Mouse (Mus musculus) cerebellum, adult 2 months (tissue): ENCODE data around the gene Scd3. TPM values are rescaled to one million over a fixed set of nuclear protein-coding genes. Genes with fewer than 3 reads are reported as not detected.

Experiments
- DNase-seq, 2 experiments: peaks; one replicate each; pipeline ENCODE4 v3.0.0; 2021
- H3K27ac ChIP-seq: fragments of 200-500 bp; 2 replicates; pipeline ENCODE4 v1.5.1; 2012; ENCODE audit warnings: low read length, control low read depth, inconsistent platforms; ENCODE audit not compliant: insufficient read depth
- H3K27me3 ChIP-seq: fragments of 200-500 bp; 2 replicates; pipeline ENCODE4 v1.6.1; 2012; ENCODE audit warnings: inconsistent platforms, mild to moderate bottlenecking, low read length, moderate library complexity; ENCODE audit not compliant: control insufficient read depth, insufficient read depth
- H3K4me1 ChIP-seq: fragments of 200-500 bp; 2 replicates; pipeline ENCODE4 v1.6.1; 2011; ENCODE audit warnings: low read length; ENCODE audit not compliant: control insufficient read depth, insufficient read depth
- H3K4me3 ChIP-seq: fragments of 200-500 bp; replicated peaks from 2 replicates; pipeline ENCODE3; 2011; ENCODE audit warnings: mild to moderate bottlenecking, low read depth, low read length, control low read depth; ENCODE audit not compliant: insufficient read depth
- CTCF ChIP-seq: fragments of 200-500 bp; IDR thresholded peaks from 2 replicates; pipeline ENCODE4 v1.5.1; 2011; ENCODE audit warnings: low read depth, mild to moderate bottlenecking, control low read depth, low read length, moderate library complexity, borderline replicate concordance; ENCODE audit not compliant: insufficient read depth
- POLR2A ChIP-seq: fragments of 200-500 bp; IDR thresholded peaks from 2 replicates; pipeline ENCODE4 v1.6.1; 2011; ENCODE audit warnings: low read length, control low read depth, borderline replicate concordance; ENCODE audit not compliant: insufficient read depth
- WGBS: fragments of 180-500 bp; shearing (Covaris S2); methylation state at CpG from one replicate; pipeline ENCODE4 v1.1.7; 2018; 5-methylcytosine and 5-hydroxymethylcytosine counted together
- polyA plus RNA-seq: library from polyadenylated mRNA; depleted of rRNA; stranded (reverse); fragments of >200 nt; gene quantifications from 2 replicates; pipeline ENCODE4 v1.2.3, GENCODE M21; 2012

The Scd3 gene
- polyA plus RNA-seq, 1 experiment, result 20.5 TPM

DNA sequence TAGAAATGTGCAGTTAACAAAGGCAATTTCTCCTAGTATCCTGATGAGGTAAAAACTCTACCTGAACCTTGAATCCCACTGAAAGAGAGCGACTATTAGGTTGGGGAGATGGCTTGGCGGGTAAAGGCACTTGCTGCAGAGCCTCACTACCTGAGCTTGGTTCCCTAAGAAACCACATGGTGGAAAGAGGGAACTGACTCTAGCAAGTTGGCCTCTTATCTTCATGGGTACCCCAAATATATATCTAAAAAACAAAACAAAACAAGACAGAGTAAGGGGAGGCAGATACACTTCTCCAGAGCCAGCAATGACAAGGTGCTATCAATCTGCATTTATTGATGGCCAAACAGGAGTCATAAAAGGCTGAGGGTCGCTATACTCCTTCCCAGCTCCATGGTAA is 19.1 kb upstream of the Scd3 start:
- WGBS, result 70% methylated on average over 3 of the region's 3 CpGs
- H3K27me3 ChIP-seq, result no peaks in the 10 kb centered on the region
- H3K4me3 ChIP-seq, result no peak overlapping the region
- no peaks in the 10 kb centered on the region for H3K4me1 ChIP-seq
- DNase-seq, result no peak
- H3K27ac ChIP-seq, result no peak overlapping the region
- TF ChIP-seq CTCF, result no peak
- TF ChIP-seq POLR2A, result no peak

- DNase-seq, result no peak
- no peaks in the 10 kb centered on the region for H3K27me3 ChIP-seq
- no peak overlapping the region for H3K4me3 ChIP-seq
- WGBS, result 64% methylated on average over 4 of the region's 4 CpGs
- TF ChIP-seq POLR2A (no peak), CTCF (no peak)
- H3K4me1 ChIP-seq, result no peaks in the 10 kb centered on the region
- H3K27ac ChIP-seq, result no peak overlapping the region
Observed at GRCm38 (mm10) chr19:44189056-44189455, 14.0 kb upstream of the Scd3 start.

GRCm38 (mm10) chr19:44192342-44192741 is 10.7 kb upstream of the Scd3 start, which contains the start of gene Pkd2l1:
Pkd2l1 (minus strand) TSS chr19:44192442.
- TF ChIP-seq CTCF (no peak), POLR2A (no peak)
- H3K27ac ChIP-seq, result no peak within 1 kb of the TSS
- no peak within 1 kb of the TSS for H3K4me3 ChIP-seq
- 36% methylated on average over 3 of the region's 3 CpGs for WGBS
- DNase-seq, result no peak
- no peaks in the 10 kb centered on the region; the same call in 1 of the 2 replicates for H3K4me1 ChIP-seq
- no peaks in the 10 kb centered on the region for H3K27me3 ChIP-seq

DNA sequence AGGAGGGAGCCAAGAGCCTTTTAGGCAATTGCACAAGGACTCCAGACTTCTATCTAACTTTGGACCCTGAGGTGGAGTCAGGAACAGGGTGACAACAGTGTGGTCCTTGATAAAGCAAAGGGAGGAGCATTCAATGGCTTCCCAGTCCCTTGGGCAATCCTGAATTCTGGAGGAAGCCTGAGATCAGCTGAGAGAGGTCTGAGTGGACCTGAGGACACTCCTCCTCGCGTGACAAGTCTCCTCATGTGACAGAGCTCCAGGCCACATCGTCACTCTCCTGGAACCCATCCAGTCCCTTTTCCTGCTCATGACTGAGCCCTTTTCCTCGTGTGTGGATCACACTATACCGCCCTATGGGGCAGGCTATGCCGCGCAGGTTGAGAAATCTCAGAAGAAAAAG is 9.2 kb upstream of the Scd3 start:
- 61% methylated on average over 7 of the region's 7 CpGs for WGBS
- no peaks in the 10 kb centered on the region; the same call in 1 of the 2 replicates for H3K4me1 ChIP-seq
- DNase-seq, result no peak
- TF ChIP-seq POLR2A, result no peak
- no peak for TF ChIP-seq CTCF
- no peak overlapping the region for H3K27ac ChIP-seq
- H3K27me3 ChIP-seq, result no peaks in the 10 kb centered on the region
- H3K4me3 ChIP-seq, result no peak overlapping the region

GRCm38 (mm10) chr19:44195138-44195537 is 7.9 kb upstream of the Scd3 start:
- DNase-seq, result peak; percentile 72 to 78
- TF ChIP-seq CTCF (peak; percentile 87), POLR2A (no peak)
- WGBS, result 2% methylated on average over 7 of the region's 7 CpGs

GRCm38 (mm10) chr19:44197053-44197852 is 5.8 kb upstream of the Scd3 start:
- H3K4me3 ChIP-seq, result no peak overlapping the region
- DNase-seq, result no peak
- WGBS, result 92% methylated on average over 10 of the region's 10 CpGs
- no peaks in the 10 kb centered on the region; the same call in 1 of the 2 replicates for H3K4me1 ChIP-seq
- no peaks in the 10 kb centered on the region for H3K27me3 ChIP-seq
- H3K27ac ChIP-seq, result no peak overlapping the region
- TF ChIP-seq CTCF (no peak), POLR2A (no peak)

More at GRCm38 (mm10) chr19:44195138-44195537, 7.9 kb upstream of the Scd3 start:
- no peak overlapping the region for H3K27ac ChIP-seq
- no peak overlapping the region for H3K4me3 ChIP-seq
- no peaks in the 10 kb centered on the region; the same call in 1 of the 2 replicates for H3K4me1 ChIP-seq
- H3K27me3 ChIP-seq, result no peaks in the 10 kb centered on the region

DNA sequence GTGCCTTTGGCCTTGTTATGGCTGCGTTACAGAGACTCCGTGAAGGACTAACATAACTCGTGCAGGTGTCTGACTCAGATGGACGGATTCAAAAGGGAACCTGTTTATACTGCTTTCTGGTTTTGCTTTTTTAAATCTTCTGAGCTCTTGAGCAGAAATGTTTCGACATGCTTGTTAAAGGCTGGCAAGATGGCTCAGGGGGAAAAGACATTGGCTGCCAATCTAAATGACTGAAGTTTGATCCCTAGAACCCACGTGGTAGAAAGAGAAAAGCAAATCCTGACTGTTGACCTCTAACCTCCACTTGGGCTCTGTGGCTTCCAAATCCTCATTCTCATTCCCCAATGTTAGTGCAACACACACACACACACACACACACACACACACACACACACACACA is 4.6 kb upstream of the Scd3 start:
- no peak for TF ChIP-seq CTCF
- no peaks in the 10 kb centered on the region; the same call in 1 of the 2 replicates for H3K4me1 ChIP-seq
- DNase-seq, result no peak
- H3K27ac ChIP-seq, result no peak overlapping the region
- H3K4me3 ChIP-seq, result no peak overlapping the region
- no peaks in the 10 kb centered on the region for H3K27me3 ChIP-seq
- 81% methylated on average over 6 of the region's 6 CpGs for WGBS

- no peak for DNase-seq
- WGBS, result 79% methylated on average over 2 of the region's 2 CpGs
- H3K27me3 ChIP-seq, result no peaks in the 10 kb centered on the region
Observed at GRCm38 (mm10) chr19:44198964-44199363, 4.1 kb upstream of the Scd3 start.

More at GRCm38 (mm10) chr19:44198964-44199363, 4.1 kb upstream of the Scd3 start:
- Histone ChIP-seq H3K4me1 (no peaks in the 10 kb centered on the region; the same call in 1 of the 2 replicates), H3K27ac (no peak overlapping the region), H3K4me3 (no peak overlapping the region)
- TF ChIP-seq POLR2A (no peak), CTCF (peak; percentile 36; the same call in 1 of the 2 replicates)
